Mouse (Mus musculus): ENCODE results near the gene Dusp3. TPM values are rescaled to one million over a fixed set of nuclear protein-coding genes. Genes with fewer than 3 reads are reported as not detected.

The Dusp3 gene
- total RNA-seq, 1 experiment from 2014 or later, result 12.0 TPM

GRCm38 (mm10) chr11:101982981-101983411 is 3.8 kb downstream of the Dusp3 start:
- no peak for ATAC-seq (ENCODE audit: extremely low read depth, insufficient number of reproducible peaks, low FRiP score, poor library complexity, severe bottlenecking)

- ATAC-seq (ENCODE audit: extremely low read depth, insufficient number of reproducible peaks, low FRiP score, poor library complexity, severe bottlenecking), result no peak
Measured at GRCm38 (mm10) chr11:101981850-101982249, 5.0 kb downstream of the Dusp3 start.

- no peak for ATAC-seq (ENCODE audit: extremely low read depth, insufficient number of reproducible peaks, low FRiP score, poor library complexity, severe bottlenecking)
Measured at GRCm38 (mm10) chr11:101980603-101981157, 6.1 kb downstream of the Dusp3 start.

- no peak for ATAC-seq (ENCODE audit: extremely low read depth, insufficient number of reproducible peaks, low FRiP score, poor library complexity, severe bottlenecking)
Measured at GRCm38 (mm10) chr11:101979140-101979539, 7.7 kb downstream of the Dusp3 start.

GRCm38 (mm10) chr11:101976949-101977348 is 9.9 kb downstream of the Dusp3 start:
- ATAC-seq (ENCODE audit: extremely low read depth, insufficient number of reproducible peaks, low FRiP score, poor library complexity, severe bottlenecking), result no peak

- no peak for ATAC-seq (ENCODE audit: extremely low read depth, insufficient number of reproducible peaks, low FRiP score, poor library complexity, severe bottlenecking)
Measured at GRCm38 (mm10) chr11:101974923-101975322, 11.9 kb downstream of the Dusp3 start.

GRCm38 (mm10) chr11:101974181-101974580 is 12.6 kb downstream of the Dusp3 start:
- ATAC-seq (ENCODE audit: extremely low read depth, insufficient number of reproducible peaks, low FRiP score, poor library complexity, severe bottlenecking), result no peak

GRCm38 (mm10) chr11:101973496-101973895 is 13.3 kb downstream of the Dusp3 start:
- ATAC-seq (ENCODE audit: extremely low read depth, insufficient number of reproducible peaks, low FRiP score, poor library complexity, severe bottlenecking), result no peak

- no peak for ATAC-seq (ENCODE audit: extremely low read depth, insufficient number of reproducible peaks, low FRiP score, poor library complexity, severe bottlenecking)
Measured at GRCm38 (mm10) chr11:101972651-101973050, 14.2 kb downstream of the Dusp3 start.

GRCm38 (mm10) chr11:101972097-101972496 is 14.7 kb downstream of the Dusp3 start:
- ATAC-seq (ENCODE audit: extremely low read depth, insufficient number of reproducible peaks, low FRiP score, poor library complexity, severe bottlenecking), result no peak

- ATAC-seq (ENCODE audit: extremely low read depth, insufficient number of reproducible peaks, low FRiP score, poor library complexity, severe bottlenecking), result no peak
Measured at GRCm38 (mm10) chr11:101971410-101971809, 15.4 kb downstream of the Dusp3 start.

GRCm38 (mm10) chr11:101969835-101970234 is 17.0 kb downstream of the Dusp3 start:
- ATAC-seq (ENCODE audit: extremely low read depth, insufficient number of reproducible peaks, low FRiP score, poor library complexity, severe bottlenecking), result no peak

- ATAC-seq (ENCODE audit: extremely low read depth, insufficient number of reproducible peaks, low FRiP score, poor library complexity, severe bottlenecking), result peak; percentile 74
Measured at GRCm38 (mm10) chr11:101968791-101969190, 18.0 kb downstream of the Dusp3 start.

- ATAC-seq (ENCODE audit: extremely low read depth, insufficient number of reproducible peaks, low FRiP score, poor library complexity, severe bottlenecking), result no peak
Measured at GRCm38 (mm10) chr11:101968311-101968710, 18.5 kb downstream of the Dusp3 start.

GRCm38 (mm10) chr11:101966965-101967614 is 19.7 kb downstream of the Dusp3 start, which contains the start of gene Sost:
Sost (minus strand) TSS chr11:101967015.
- ATAC-seq (ENCODE audit: extremely low read depth, insufficient number of reproducible peaks, low FRiP score, poor library complexity, severe bottlenecking), result no peak

- ATAC-seq (ENCODE audit: extremely low read depth, insufficient number of reproducible peaks, low FRiP score, poor library complexity, severe bottlenecking), result no peak
Measured at GRCm38 (mm10) chr11:101965553-101965952, 21.3 kb downstream of the Dusp3 start.

GRCm38 (mm10) chr11:101964647-101965046 is 22.2 kb downstream of the Dusp3 start:
- no peak for ATAC-seq (ENCODE audit: extremely low read depth, insufficient number of reproducible peaks, low FRiP score, poor library complexity, severe bottlenecking)

GRCm38 (mm10) chr11:101963473-101964291 is 23.1 kb downstream of the Dusp3 start:
- ATAC-seq (ENCODE audit: extremely low read depth, insufficient number of reproducible peaks, low FRiP score, poor library complexity, severe bottlenecking), result no peak

- no peak for ATAC-seq (ENCODE audit: extremely low read depth, insufficient number of reproducible peaks, low FRiP score, poor library complexity, severe bottlenecking)
Measured at GRCm38 (mm10) chr11:101963043-101963442, 23.8 kb downstream of the Dusp3 start.

- no peak for ATAC-seq (ENCODE audit: extremely low read depth, insufficient number of reproducible peaks, low FRiP score, poor library complexity, severe bottlenecking)
Measured at GRCm38 (mm10) chr11:101957476-101957875, 29.3 kb downstream of the Dusp3 start.

All from neutrophil, adult 5-6 weeks (primary cell).